Mouse (Mus musculus): ENCODE measurements around the gene Gabra6. TPM values are rescaled to one million over a fixed set of nuclear protein-coding genes. Genes with fewer than 3 reads are reported as not detected.

Gabra6 gene
- not detected for polyA plus RNA-seq (2012; fragmentation: generic; extraction: Trizol)

DNA sequence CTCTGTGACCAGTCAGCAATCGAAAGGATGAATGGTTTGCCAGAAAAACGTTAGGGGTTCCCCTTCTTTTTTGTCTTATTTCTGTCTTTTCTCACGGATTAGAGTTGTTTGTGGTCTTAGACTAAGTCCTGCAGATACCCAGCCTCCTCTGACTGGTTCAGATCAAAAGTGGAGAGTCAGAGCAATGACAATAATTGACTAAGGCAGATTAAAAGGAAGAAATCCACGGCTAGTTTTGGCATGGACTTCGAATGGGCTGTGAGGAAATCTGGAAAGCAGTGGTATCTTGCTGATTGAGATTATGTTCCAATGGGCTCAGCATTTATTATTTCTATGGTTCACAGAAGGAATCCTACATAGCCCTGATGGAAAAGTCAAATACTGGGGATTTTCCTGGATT lies at the start of gene Gabra6:
TSS of gene Gabra6 (minus strand) at position 191 of the 400 bp plus-strand sequence.
- Histone ChIP-seq H3K4me2 (ENCODE audit: low read depth) (no peak within 1 kb of the TSS), H3K79me2 (ENCODE audit: control insufficient read depth, insufficient read depth) (no peaks in the 10 kb centered on the region), H3K4me3 (no peak within 1 kb of the TSS), H3K27me3 (ENCODE audit: control insufficient read depth, insufficient read depth, insufficient read length) (no peaks in the 10 kb centered on the region), H3K36me3 (ENCODE audit: control insufficient read depth, insufficient read depth) (no peaks in the 10 kb centered on the region), H3ac (ENCODE audit: control insufficient read depth, insufficient read length) (no peak within 1 kb of the TSS)
- TF ChIP-seq E2F4 (IDR thresholded peaks at IDR 0.05; ENCODE audit: insufficient read depth) (no peak), TCF12 (IDR thresholded peaks at IDR 0.05; ENCODE audit: insufficient read depth, poor library complexity, severe bottlenecking) (no peak), MAX (IDR thresholded peaks at IDR 0.05; ENCODE audit: low read depth) (no peak), CEBPB (IDR thresholded peaks at IDR 0.05; ENCODE audit: insufficient read depth, poor library complexity, severe bottlenecking) (no peak)

DNA sequence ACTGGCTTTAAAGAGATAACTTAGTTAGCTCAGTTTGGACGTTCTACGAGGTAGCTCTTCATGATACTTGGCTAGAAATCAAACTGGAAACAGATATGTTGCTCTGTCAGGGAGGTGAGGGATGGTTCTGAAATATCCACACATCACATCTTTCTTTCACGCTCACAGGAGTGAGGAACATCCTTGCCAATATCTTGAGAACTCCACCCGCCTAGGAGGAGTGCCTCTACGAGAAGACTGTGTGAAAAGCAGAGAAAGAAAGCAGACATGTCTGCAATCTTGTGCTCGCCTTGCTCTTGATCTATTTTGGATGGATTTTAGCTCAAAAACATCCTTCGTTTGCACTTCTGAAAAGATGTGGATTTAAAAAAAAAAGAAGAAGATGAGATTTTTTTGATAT lies 44.7 kb upstream of the Gabra6 start:
- no peaks in the 10 kb centered on the region for H3K79me2 ChIP-seq (ENCODE audit: control insufficient read depth, insufficient read depth)
- H3K4me2 ChIP-seq (ENCODE audit: low read depth): no peak overlapping the region
- no peaks in the 10 kb centered on the region for H3K27me3 ChIP-seq (ENCODE audit: control insufficient read depth, insufficient read depth, insufficient read length)
- H3K4me3 ChIP-seq: no peak overlapping the region
- TF ChIP-seq E2F4 (IDR thresholded peaks at IDR 0.05; ENCODE audit: insufficient read depth) (no peak), TCF3 (IDR thresholded peaks at IDR 0.05; ENCODE audit: insufficient read length, low read depth) (no peak), MYOG (IDR thresholded peaks at IDR 0.05; ENCODE audit: control insufficient read depth in 1 of 3, insufficient read depth in 1 of 3, insufficient read length in 2 of 3, low read depth in 2 of 3) (no peak), SRF (IDR thresholded peaks at IDR 0.05; ENCODE audit: control insufficient read depth, insufficient read length, low read depth) (no peak), USF1 (IDR thresholded peaks at IDR 0.05; ENCODE audit: low read depth) (no peak), POLR2AphosphoS2 (IDR thresholded peaks at IDR 0.05; ENCODE audit: insufficient read length, low read depth) (no peak), TCF12 (IDR thresholded peaks at IDR 0.05; ENCODE audit: insufficient read depth, poor library complexity, severe bottlenecking) (no peak), MAX (IDR thresholded peaks at IDR 0.05; ENCODE audit: low read depth) (no peak), POLR2A (IDR thresholded peaks at IDR 0.05; ENCODE audit: insufficient read length, low read depth) (no peak), CEBPB (IDR thresholded peaks at IDR 0.05; ENCODE audit: insufficient read depth, poor library complexity, severe bottlenecking) (no peak), MYOD1 (IDR thresholded peaks at IDR 0.05; ENCODE audit: control insufficient read depth in 1 of 3, insufficient read length in 2 of 3, low read depth in 2 of 3) (no peak), REST (IDR thresholded peaks at IDR 0.05; ENCODE audit: insufficient read depth, insufficient read length) (no peak)
- H3K36me3 ChIP-seq (ENCODE audit: control insufficient read depth, insufficient read depth): no peaks in the 10 kb centered on the region
- no peak overlapping the region for H3ac ChIP-seq (ENCODE audit: control insufficient read depth, insufficient read length)

DNA sequence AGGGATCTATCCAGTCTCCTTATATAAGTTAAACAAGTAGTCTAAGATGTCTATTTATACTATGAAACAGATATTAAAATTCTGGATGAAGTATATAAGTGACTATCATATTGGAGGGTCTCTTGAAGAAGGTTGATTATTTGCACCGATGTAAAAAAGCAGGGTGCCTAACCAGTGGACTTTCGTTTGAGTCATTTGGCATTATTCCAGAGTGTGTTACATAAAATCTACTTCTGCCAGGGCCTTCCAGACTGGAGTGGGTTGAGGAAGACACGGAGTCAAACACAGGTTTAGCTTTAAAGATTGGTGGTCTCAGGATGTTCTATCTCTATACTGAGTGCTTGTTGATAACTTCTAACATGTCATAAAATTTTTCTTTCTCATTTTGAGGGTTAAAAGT lies 11.2 kb upstream of the Gabra6 start:
- no peak for TF ChIP-seq POLR2A (IDR thresholded peaks at IDR 0.05; ENCODE audit: insufficient read length, low read depth)
- H3K4me2 ChIP-seq (ENCODE audit: low read depth): no peak overlapping the region
- H3K79me2 ChIP-seq (ENCODE audit: control insufficient read depth, insufficient read depth): no peaks in the 10 kb centered on the region

DNA sequence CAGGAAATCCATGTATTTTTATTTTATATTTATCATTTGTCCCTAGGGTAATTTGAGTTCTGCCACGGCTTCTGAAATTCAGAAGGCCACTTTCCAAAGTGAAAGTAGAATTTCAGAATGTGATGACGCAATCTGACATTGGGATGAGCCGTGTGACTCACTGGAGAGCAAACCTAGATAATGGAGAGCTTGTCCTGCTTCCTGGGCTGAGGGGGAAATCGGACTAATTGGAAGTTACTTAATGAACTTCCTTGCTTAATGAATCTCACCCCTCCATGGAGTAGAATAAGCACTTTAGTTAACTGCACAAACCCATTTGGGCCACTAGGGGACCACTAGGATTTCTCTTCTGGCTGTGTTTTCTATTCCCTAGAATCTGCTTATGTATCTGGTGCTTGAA lies 5.4 kb upstream of the Gabra6 start:
- no peaks in the 10 kb centered on the region for H3K27me3 ChIP-seq (ENCODE audit: control insufficient read depth, insufficient read depth, insufficient read length)
- H3K36me3 ChIP-seq (ENCODE audit: control insufficient read depth, insufficient read depth): no peaks in the 10 kb centered on the region
- no peaks in the 10 kb centered on the region for H3K79me2 ChIP-seq (ENCODE audit: control insufficient read depth, insufficient read depth)
- no peak for TF ChIP-seq REST (IDR thresholded peaks at IDR 0.05; ENCODE audit: insufficient read depth, insufficient read length)
- TF ChIP-seq MYOG (IDR thresholded peaks at IDR 0.05; ENCODE audit: control insufficient read depth in 1 of 3, insufficient read depth in 1 of 3, insufficient read length in 2 of 3, low read depth in 2 of 3): no peak
- no peak for TF ChIP-seq POLR2A (IDR thresholded peaks at IDR 0.05; ENCODE audit: insufficient read length, low read depth)
- peak; percentile 94 for TF ChIP-seq CEBPB (IDR thresholded peaks at IDR 0.05; ENCODE audit: insufficient read depth, poor library complexity, severe bottlenecking)
- no peak for TF ChIP-seq POLR2AphosphoS2 (IDR thresholded peaks at IDR 0.05; ENCODE audit: insufficient read length, low read depth)
- peak overlapping the region; percentile 61 for H3K4me2 ChIP-seq (ENCODE audit: low read depth)
- no peak overlapping the region for H3K4me3 ChIP-seq
- H3ac ChIP-seq (ENCODE audit: control insufficient read depth, insufficient read length): no peak overlapping the region

More for the DNA sequence above, 11.2 kb upstream of the Gabra6 start:
- H3K36me3 ChIP-seq (ENCODE audit: control insufficient read depth, insufficient read depth): no peaks in the 10 kb centered on the region
- H3K4me3 ChIP-seq: no peak overlapping the region
- no peak overlapping the region for H3ac ChIP-seq (ENCODE audit: control insufficient read depth, insufficient read length)
- no peaks in the 10 kb centered on the region for H3K27me3 ChIP-seq (ENCODE audit: control insufficient read depth, insufficient read depth, insufficient read length)

DNA sequence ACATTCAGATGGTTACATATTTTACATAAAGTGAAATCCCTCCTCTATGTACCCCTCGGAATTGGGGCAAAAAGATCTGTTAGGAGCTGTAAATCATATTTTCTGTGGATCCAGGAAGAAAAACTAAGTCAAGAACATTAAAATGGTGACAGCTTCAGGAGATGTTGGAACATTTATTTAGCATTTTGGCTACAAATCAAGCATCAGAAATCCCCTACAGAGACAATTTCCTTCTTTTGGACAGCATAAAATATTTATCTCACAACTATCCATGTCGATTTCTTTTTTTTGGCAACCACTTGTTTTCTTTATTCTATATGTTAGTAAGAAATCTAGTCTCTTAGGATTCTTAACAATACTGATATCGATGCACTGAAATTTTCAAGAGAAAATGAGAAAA lies 688 bp upstream of the Gabra6 start:
- Histone ChIP-seq H3K4me3 (no peak overlapping the region), H3K27me3 (ENCODE audit: control insufficient read depth, insufficient read depth, insufficient read length) (no peaks in the 10 kb centered on the region), H3K79me2 (ENCODE audit: control insufficient read depth, insufficient read depth) (no peaks in the 10 kb centered on the region), H3K36me3 (ENCODE audit: control insufficient read depth, insufficient read depth) (no peaks in the 10 kb centered on the region), H3K4me2 (ENCODE audit: low read depth) (no peak overlapping the region), H3ac (ENCODE audit: control insufficient read depth, insufficient read length) (no peak overlapping the region)
- no peak for TF ChIP-seq POLR2A (IDR thresholded peaks at IDR 0.05; ENCODE audit: insufficient read length, low read depth)
- no peak for TF ChIP-seq USF1 (IDR thresholded peaks at IDR 0.05; ENCODE audit: low read depth)
- TF ChIP-seq REST (IDR thresholded peaks at IDR 0.05; ENCODE audit: insufficient read depth, insufficient read length): no peak
- no peak for TF ChIP-seq MYOD1 (IDR thresholded peaks at IDR 0.05; ENCODE audit: control insufficient read depth in 1 of 3, insufficient read length in 2 of 3, low read depth in 2 of 3)
- TF ChIP-seq MYOG (IDR thresholded peaks at IDR 0.05; ENCODE audit: control insufficient read depth in 1 of 3, insufficient read depth in 1 of 3, insufficient read length in 2 of 3, low read depth in 2 of 3): no peak
- TF ChIP-seq MAX (IDR thresholded peaks at IDR 0.05; ENCODE audit: low read depth): no peak
- TF ChIP-seq CEBPB (IDR thresholded peaks at IDR 0.05; ENCODE audit: insufficient read depth, poor library complexity, severe bottlenecking): no peak
- no peak for TF ChIP-seq POLR2AphosphoS2 (IDR thresholded peaks at IDR 0.05; ENCODE audit: insufficient read length, low read depth)
- no peak for TF ChIP-seq E2F4 (IDR thresholded peaks at IDR 0.05; ENCODE audit: insufficient read depth)
- no peak for TF ChIP-seq SRF (IDR thresholded peaks at IDR 0.05; ENCODE audit: control insufficient read depth, insufficient read length, low read depth)
- TF ChIP-seq TCF12 (IDR thresholded peaks at IDR 0.05; ENCODE audit: insufficient read depth, poor library complexity, severe bottlenecking): no peak
- no peak for TF ChIP-seq TCF3 (IDR thresholded peaks at IDR 0.05; ENCODE audit: insufficient read length, low read depth)
